Mouse (Mus musculus) liver, embryonic 11.5 days (tissue): ENCODE measurements around the gene Itgb1bp1. TPM values are rescaled to one million over a fixed set of nuclear protein-coding genes. Genes with fewer than 3 reads are reported as not detected.

Experiments
- polyA plus RNA-seq: library from polyadenylated mRNA; unstranded; fragments of >200 nt; fragmentation: Nextera tagmentation; extraction: Ambion mirVana; gene quantifications from 2 replicates; pipeline ENCODE4 v1.2.1, GENCODE M21; 2014

Itgb1bp1 gene
- polyA plus RNA-seq, 1 experiment from 2014 or later: 42.8 TPM

Other genes with a start within 250 kb of the Itgb1bp1 start
- gene Cpsf3, start 893 bp downstream of the Itgb1bp1 start, polyA plus RNA-seq: 110 and 117 TPM in 2 replicates
- 45.0 and 47.5 TPM in 2 replicates for gene Iah1, start 30.1 kb upstream of the Itgb1bp1 start, polyA plus RNA-seq
- 35.6 and 40.3 TPM in 2 replicates for gene Adam17, start 87.3 kb upstream of the Itgb1bp1 start, polyA plus RNA-seq
- 521 and 564 TPM in 2 replicates for gene Ywhaq, start 131.4 kb upstream of the Itgb1bp1 start, polyA plus RNA-seq